Mouse (Mus musculus) bone marrow, adult 2 months (tissue): ENCODE data around the gene Kcnab1.

Experiments
- CTCF ChIP-seq: fragments of 200-500 bp; IDR thresholded peaks from 2 replicates; pipeline ENCODE4 v1.5.1; 2011; ENCODE audit warnings: low read length, control low read depth; ENCODE audit not compliant: control insufficient read depth, insufficient read depth
- POLR2A ChIP-seq: fragments of 200-500 bp; IDR thresholded peaks from 2 replicates; pipeline ENCODE4 v1.6.1; 2011; ENCODE audit warnings: low read depth, mild to moderate bottlenecking, control low read depth, low read length, borderline replicate concordance; ENCODE audit not compliant: control insufficient read depth

DNA sequence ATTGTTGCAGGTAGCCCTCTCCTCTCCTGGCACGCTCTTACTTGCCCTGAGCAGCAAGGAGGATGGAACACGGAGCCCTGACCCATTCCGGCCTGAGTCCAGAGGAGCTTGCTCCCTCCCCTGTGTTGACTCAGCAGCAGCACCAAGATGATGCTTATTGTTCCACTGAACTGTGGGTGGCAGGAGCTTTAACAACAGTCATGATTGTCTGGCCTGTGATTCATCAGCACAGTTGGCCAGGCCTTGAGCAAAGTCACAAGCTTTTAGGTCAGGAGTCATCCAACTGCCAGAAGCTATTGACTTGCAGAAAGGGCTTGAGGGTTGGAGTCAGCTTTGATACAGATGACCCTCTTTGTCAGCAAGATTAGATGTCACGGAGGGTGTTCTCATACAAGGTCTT, 187.8 kb downstream of the Kcnab1 start:
- TF ChIP-seq CTCF = no peak
- no peak for TF ChIP-seq POLR2A
